Mouse (Mus musculus) adrenal gland, postnatal 25 days (tissue): ENCODE data around the gene Atp5h. TPM values are rescaled to one million over a fixed set of nuclear protein-coding genes. Genes with fewer than 3 reads are reported as not detected.

ENCODE experiments used
- DNase-seq: peaks from one replicate; pipeline ENCODE4 v3.0.0; 2021; ENCODE audit warnings: mixed read lengths
- microRNA-seq, 2 experiments: library from miRNA; unstranded; fragments of <30 nt; microRNA quantifications; one replicate each; pipeline ENCODE4 v1.2.0; 2021
- total RNA-seq: library from RNA; stranded (reverse); gene quantifications from 2 replicates; pipeline ENCODE4 v1.2.3, GENCODE M21; 2021

Atp5h gene
- total RNA-seq, 1 experiment from 2014 or later, result 518 TPM

DNA sequence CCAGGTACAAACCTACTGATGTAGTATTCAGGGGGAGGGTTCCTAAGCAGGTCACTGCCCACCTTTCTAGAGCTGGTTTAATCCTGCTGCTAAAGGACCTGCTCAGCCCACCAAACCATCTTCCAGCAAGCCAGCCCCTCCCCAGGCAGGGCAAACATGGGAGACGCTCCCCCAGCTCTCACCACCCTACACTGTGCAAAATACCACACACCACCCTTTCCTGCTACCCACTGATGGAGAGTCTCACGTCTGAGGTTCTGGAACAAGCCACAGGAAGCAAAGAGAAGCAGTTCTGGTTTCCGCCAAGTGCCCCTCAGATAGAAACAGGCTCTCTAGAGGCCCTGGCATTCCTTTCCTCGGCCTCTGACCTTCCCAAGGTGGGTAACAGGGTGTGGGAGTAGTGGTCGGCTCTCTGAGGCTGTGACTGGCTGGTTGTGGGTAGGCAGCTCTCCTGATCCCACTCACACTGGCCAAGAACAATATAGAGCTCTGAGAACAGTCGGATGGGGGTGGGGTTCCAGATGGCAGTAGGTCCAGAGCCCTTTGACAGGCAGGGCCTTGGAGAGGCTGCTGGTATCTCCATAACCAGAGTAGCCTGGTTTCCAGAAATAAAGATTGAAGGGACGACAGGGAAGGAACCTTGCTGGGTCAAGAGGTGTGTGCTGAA lies 53.6 kb downstream of the Atp5h start:
- DNase-seq, result no peak

Small RNA genes within 50 kb of the gene (microRNA-seq; reads per million reads assigned to microRNA genes)
- gene Mir3968, result 0 reads per million in 2 experiments

Other genes starting within 250 kb of the Atp5h start
- gene Tmem104, start 232.5 kb downstream of the Atp5h start, total RNA-seq, result 19.9 and 22.3 TPM in 2 replicates
- 37.3 and 38.1 TPM in 2 replicates for gene Nat9, start 232.1 kb downstream of the Atp5h start, total RNA-seq
- gene Grin2c, start 152.7 kb downstream of the Atp5h start, total RNA-seq, result 2.5 and 3.5 TPM in 2 replicates
- gene Fdxr, start 142.9 kb downstream of the Atp5h start, total RNA-seq, result 1,338 and 1,408 TPM in 2 replicates
- 75.5 and 93.9 TPM in 2 replicates for gene Fads6, start 122.3 kb downstream of the Atp5h start, total RNA-seq
- gene Otop2, start 112.8 kb downstream of the Atp5h start, total RNA-seq, result not detected in 2 replicates
- gene Ush1g, start 97.9 kb downstream of the Atp5h start, total RNA-seq, result 0.62 and 0.79 TPM in 2 replicates
- not detected in 2 replicates for gene Otop3, start 85.2 kb downstream of the Atp5h start, total RNA-seq
- gene Hid1, start 52.2 kb downstream of the Atp5h start, total RNA-seq, result 13.2 and 14.8 TPM in 2 replicates
- gene Cdr2l, start 38.0 kb downstream of the Atp5h start, total RNA-seq, result 59.1 and 82.5 TPM in 2 replicates
- 140 and 153 TPM in 2 replicates for gene Mrpl58, start 16.2 kb downstream of the Atp5h start, total RNA-seq
- gene Kctd2, start 166 bp upstream of the Atp5h start, total RNA-seq, result 59.9 and 72.4 TPM in 2 replicates
- gene Trim80, start 20.6 kb upstream of the Atp5h start, total RNA-seq, result 0.21 TPM in 1 of 2 replicates, not detected in the other
- not detected in 2 replicates for gene Slc16a5, start 42.5 kb upstream of the Atp5h start, total RNA-seq
- 11.4 and 11.5 TPM in 2 replicates for gene Armc7, start 55.7 kb upstream of the Atp5h start, total RNA-seq
- 131 and 151 TPM in 2 replicates for gene Nt5c, start 71.9 kb upstream of the Atp5h start, total RNA-seq
- 91.7 and 92.8 TPM in 2 replicates for gene Jpt1, start 94.4 kb upstream of the Atp5h start, total RNA-seq
- 254 and 263 TPM in 2 replicates for gene Sumo2, start 116.3 kb upstream of the Atp5h start, total RNA-seq
- 54.0 and 60.7 TPM in 2 replicates for gene Nup85, start 144.5 kb upstream of the Atp5h start, total RNA-seq
- 89.3 and 99.8 TPM in 2 replicates for gene Mrps7, start 184.0 kb upstream of the Atp5h start, total RNA-seq
- gene Gga3, start 184.1 kb upstream of the Atp5h start, total RNA-seq, result 25.4 and 31.1 TPM in 2 replicates
- 135 and 205 TPM in 2 replicates for gene Mif4gd, start 193.0 kb upstream of the Atp5h start, total RNA-seq
- 107 and 114 TPM in 2 replicates for gene Slc25a19, start 208.3 kb upstream of the Atp5h start, total RNA-seq